Mouse (Mus musculus) MEL (cell line): ENCODE results near the gene Zfp27. TPM values are rescaled to one million over a fixed set of nuclear protein-coding genes. Genes with fewer than 3 reads are reported as not detected.

Experiments used
- DNase-seq: peaks from one replicate; pipeline ENCODE4 v3.0.0; 2011; ENCODE audit warnings: low read depth, low spot score
- H3K27ac ChIP-seq: 2 replicates; pipeline ENCODE4 v1.5.1; 2012; ENCODE audit warnings: low read depth, mild to moderate bottlenecking, control low read depth, low read length, moderate library complexity; ENCODE audit not compliant: control insufficient read depth
- H3K27me3 ChIP-seq, 2 experiments: fragments of 150-350 bp in 1 of 2; sonication (generic) in 1 of 2; 2 replicates each; pipeline ENCODE4 v1.6.1; 2012; ENCODE audit warnings: low read length in 2 of 2, mild to moderate bottlenecking in 2 of 2, improper control_type of control experiment in 1 of 2, moderate library complexity in 1 of 2; ENCODE audit not compliant: insufficient read depth in 2 of 2, control insufficient read depth in 1 of 2
- H3K36me3 ChIP-seq, 2 experiments: 2 replicates each; pipeline ENCODE4 v1.6.1; 2012 to 2014; ENCODE audit warnings: low read length in 2 of 2, improper control_type of control experiment in 1 of 2, inconsistent platforms in 1 of 2, mild to moderate bottlenecking in 1 of 2; ENCODE audit not compliant: insufficient read depth in 2 of 2, control insufficient read depth in 1 of 2
- H3K4me1 ChIP-seq, 2 experiments: fragments of 150-350 bp in 1 of 2; sonication (generic) in 1 of 2; 2 replicates each; pipeline ENCODE4 v1.6.1; 2012; ENCODE audit warnings: low read length in 2 of 2, improper control_type of control experiment in 1 of 2, mild to moderate bottlenecking in 1 of 2; ENCODE audit not compliant: insufficient read depth in 2 of 2, control insufficient read depth in 1 of 2
- H3K4me3 ChIP-seq, 2 experiments: fragments of 150-350 bp in 1 of 2; sonication (generic) in 1 of 2; 2 replicates each; pipeline ENCODE4 v1.5.1; 2012; ENCODE audit warnings: low read depth in 2 of 2, low read length in 2 of 2, mild to moderate bottlenecking in 2 of 2, moderate library complexity in 2 of 2, control low read depth in 1 of 2, improper control_type of control experiment in 1 of 2; ENCODE audit not compliant: control insufficient read depth in 1 of 2, insufficient read depth in 1 of 2
- H3K79me2 ChIP-seq: 2 replicates; pipeline ENCODE4 v1.6.1; 2012; ENCODE audit warnings: mild to moderate bottlenecking, low read length, moderate library complexity; ENCODE audit not compliant: control insufficient read depth, poor library complexity, insufficient read depth
- H3K9ac ChIP-seq: 2 replicates; pipeline ENCODE4 v1.6.1; 2012; ENCODE audit warnings: low read depth, mild to moderate bottlenecking, control low read depth, low read length, moderate library complexity; ENCODE audit not compliant: control insufficient read depth, poor library complexity, severe bottlenecking
- H3K9me3 ChIP-seq: fragments of 150-350 bp; sonication (generic); replicated peaks from 2 replicates; pipeline ENCODE4 v1.6.1; 2012; ENCODE audit warnings: mild to moderate bottlenecking, low read length, improper control_type of control experiment, moderate library complexity; ENCODE audit not compliant: insufficient read depth
- BHLHE40 ChIP-seq: IDR thresholded peaks from 2 replicates; pipeline ENCODE4 v1.6.1; 2012; ENCODE audit warnings: low read depth, mild to moderate bottlenecking, inconsistent platforms, low read length, improper control_type of control experiment, borderline replicate concordance
- CHD1 ChIP-seq: IDR thresholded peaks from 2 replicates; pipeline ENCODE4 v1.6.1; 2012; ENCODE audit warnings: low read depth, mild to moderate bottlenecking, inconsistent platforms, low read length, improper control_type of control experiment
- ETS1 ChIP-seq: IDR thresholded peaks from 2 replicates; pipeline ENCODE4 v1.6.1; 2012; ENCODE audit warnings: low read depth, mild to moderate bottlenecking, inconsistent platforms, low read length, improper control_type of control experiment, moderate library complexity
- GATA1 ChIP-seq: IDR thresholded peaks from 2 replicates; pipeline ENCODE4 v1.6.1; 2011; ENCODE audit warnings: low read depth, low read length, improper control_type of control experiment
- HCFC1 ChIP-seq: IDR thresholded peaks from 2 replicates; pipeline ENCODE4 v1.6.1; 2012; ENCODE audit warnings: low read depth, mild to moderate bottlenecking, inconsistent platforms, low read length, improper control_type of control experiment, moderate library complexity
- JUND ChIP-seq: IDR thresholded peaks from 2 replicates; pipeline ENCODE4 v1.6.1; 2011; ENCODE audit warnings: low read depth, mild to moderate bottlenecking, improper control_type of control experiment, low read length
- MAFK ChIP-seq: IDR thresholded peaks from 2 replicates; pipeline ENCODE4 v1.6.1; 2011; ENCODE audit warnings: low read depth, mild to moderate bottlenecking, low read length, improper control_type of control experiment, borderline replicate concordance
- MEF2A ChIP-seq: IDR thresholded peaks from 2 replicates; pipeline ENCODE4 v1.6.1; 2014; ENCODE audit warnings: low read depth, mild to moderate bottlenecking, inconsistent platforms, low read length, improper control_type of control experiment; ENCODE audit not compliant: poor library complexity, insufficient replicate concordance, severe bottlenecking; ENCODE audit errors: extremely low read depth
- MXI1 ChIP-seq: IDR thresholded peaks from 2 replicates; pipeline ENCODE4 v1.6.1; 2011; ENCODE audit warnings: mild to moderate bottlenecking, low read depth, low read length, improper control_type of control experiment
- MYC ChIP-seq: IDR thresholded peaks from 2 replicates; pipeline ENCODE4 v1.6.1; 2011; ENCODE audit warnings: low read depth, mild to moderate bottlenecking, low read length, improper control_type of control experiment, moderate library complexity
- NELFE ChIP-seq: IDR thresholded peaks from 2 replicates; pipeline ENCODE4 v1.6.1; 2011; ENCODE audit warnings: low read depth, low read length, improper control_type of control experiment
- NRF1 ChIP-seq: IDR thresholded peaks from 2 replicates; pipeline ENCODE4 v1.6.1; 2014; ENCODE audit warnings: low read depth, mild to moderate bottlenecking, inconsistent platforms, low read length, improper control_type of control experiment, moderate library complexity; ENCODE audit not compliant: poor library complexity, insufficient read depth, severe bottlenecking
- POLR2A ChIP-seq, 2 experiments: IDR thresholded peaks; 2 replicates each; pipeline ENCODE4 v1.6.1; 2011 to 2012; ENCODE audit warnings: low read length in 2 of 2, mild to moderate bottlenecking in 2 of 2, control low read depth in 1 of 2, improper control_type of control experiment in 1 of 2, low read depth in 1 of 2, moderate library complexity in 1 of 2; ENCODE audit not compliant: control insufficient read depth in 1 of 2, insufficient read depth in 1 of 2, poor library complexity in 1 of 2
- RAD21 ChIP-seq: IDR thresholded peaks from 2 replicates; pipeline ENCODE4 v1.6.1; 2011; ENCODE audit warnings: mild to moderate bottlenecking, low read depth, low read length, improper control_type of control experiment
- RCOR1 ChIP-seq: IDR thresholded peaks from 2 replicates; pipeline ENCODE4 v1.6.1; 2012; ENCODE audit warnings: low read depth, mild to moderate bottlenecking, inconsistent platforms, low read length, improper control_type of control experiment
- SIN3A ChIP-seq: IDR thresholded peaks from 2 replicates; pipeline ENCODE4 v1.6.1; 2012; ENCODE audit warnings: low read length, improper control_type of control experiment, inconsistent platforms
- SMC3 ChIP-seq: IDR thresholded peaks from 2 replicates; pipeline ENCODE4 v1.6.1; 2011; ENCODE audit warnings: low read depth, low read length, improper control_type of control experiment
- TAL1 ChIP-seq: IDR thresholded peaks from 2 replicates; pipeline ENCODE4 v1.6.1; 2012; ENCODE audit warnings: mild to moderate bottlenecking, inconsistent platforms, low read length, moderate library complexity, mixed read lengths
- TBP ChIP-seq: IDR thresholded peaks from 2 replicates; pipeline ENCODE4 v1.8.0; 2011; ENCODE audit warnings: low read depth, low read length, improper control_type of control experiment
- TCF12 ChIP-seq: IDR thresholded peaks from 2 replicates; pipeline ENCODE4 v1.6.1; 2014; ENCODE audit warnings: low read depth, mild to moderate bottlenecking, inconsistent platforms, low read length, improper control_type of control experiment, moderate library complexity
- UBTF ChIP-seq: IDR thresholded peaks from 2 replicates; pipeline ENCODE4 v1.6.1; 2012; ENCODE audit warnings: low read depth, mild to moderate bottlenecking, inconsistent platforms, low read length, improper control_type of control experiment, moderate library complexity, borderline replicate concordance; ENCODE audit not compliant: insufficient read depth
- USF1 ChIP-seq: IDR thresholded peaks from 2 replicates; pipeline ENCODE4 v1.6.1; 2014; ENCODE audit warnings: low read depth, mild to moderate bottlenecking, inconsistent platforms, low read length, improper control_type of control experiment, moderate library complexity
- USF2 ChIP-seq, 2 experiments: IDR thresholded peaks; 2 replicates each; pipeline ENCODE4 v1.6.1; 2011 to 2012; ENCODE audit warnings: improper control_type of control experiment in 2 of 2, low read length in 2 of 2, borderline replicate concordance in 1 of 2, inconsistent platforms in 1 of 2, low read depth in 1 of 2, mild to moderate bottlenecking in 1 of 2; ENCODE audit not compliant: insufficient read depth in 1 of 2
- ZC3H11A ChIP-seq: IDR thresholded peaks from 2 replicates; pipeline ENCODE4 v1.6.1; 2012; ENCODE audit warnings: low read depth, mild to moderate bottlenecking, inconsistent platforms, low read length, improper control_type of control experiment
- ZKSCAN1 ChIP-seq: IDR thresholded peaks from 2 replicates; pipeline ENCODE4 v1.6.1; 2012; ENCODE audit warnings: low read depth, mild to moderate bottlenecking, inconsistent platforms, low read length, improper control_type of control experiment, moderate library complexity
- ZMIZ1 ChIP-seq: IDR thresholded peaks from 2 replicates; pipeline ENCODE4 v1.6.1; 2012; ENCODE audit warnings: low read depth, mild to moderate bottlenecking, inconsistent platforms, low read length, improper control_type of control experiment, moderate library complexity
- ZNF384 ChIP-seq: IDR thresholded peaks from 2 replicates; pipeline ENCODE4 v1.6.1; 2012; ENCODE audit warnings: low read depth, mild to moderate bottlenecking, inconsistent platforms, low read length, improper control_type of control experiment
- polyA plus RNA-seq, 2 experiments: library from polyadenylated mRNA; stranded (reverse) in 1 of 2; unstranded in 1 of 2; fragments of >175 nt in 1 of 2; fragments of >200 nt in 1 of 2; gene quantifications; 2 replicates each; pipeline versions ENCODE4 v1.2.1 to v1.2.4; 2012; ENCODE audit warnings: low replicate concordance in 2 of 2, low read depth in 1 of 2; ENCODE audit not compliant: insufficient read length in 2 of 2, insufficient read depth in 1 of 2, missing spikeins in 1 of 2
- total RNA-seq: library from RNA; depleted of rRNA; stranded (reverse); fragments of 300-350 nt; gene quantifications from 2 replicates; pipeline ENCODE4 v1.2.3, GENCODE M21; 2012

Zfp27 gene
- total and polyA plus RNA-seq, 3 experiments: 4.9 to 5.0 TPM; not detected in 1

- no peaks in the 10 kb centered on the region for H3K27me3 ChIP-seq
- H3K79me2 ChIP-seq: no peaks in the 10 kb centered on the region
- DNase-seq: no peak
- H3K27ac ChIP-seq: no peak overlapping the region
- no peak overlapping the region for H3K4me3 ChIP-seq
- no peaks in the 10 kb centered on the region for H3K4me1 ChIP-seq
- no peak overlapping the region for H3K9ac ChIP-seq
- H3K36me3 ChIP-seq: no peaks in the 10 kb centered on the region
- H3K9me3 ChIP-seq: no peaks in the 10 kb centered on the region
- no peak for TF ChIP-seq BHLHE40
- no peak for TF ChIP-seq CHD1
- no peak for TF ChIP-seq SIN3A
- TF ChIP-seq TCF12: no peak
- TF ChIP-seq RAD21: no peak
- TF ChIP-seq USF1: no peak
- TF ChIP-seq MEF2A: no peak
- no peak for TF ChIP-seq MYC
- no peak for TF ChIP-seq MAFK
- TF ChIP-seq NELFE: no peak
- no peak for TF ChIP-seq JUND
- TF ChIP-seq TAL1: no peak
- no peak for TF ChIP-seq ZC3H11A
- no peak for TF ChIP-seq POLR2A (IDR thresholded peaks at IDR 0.05; ENCODE audit: control insufficient read depth in 1 of 2, insufficient read depth in 1 of 2, low read depth in 1 of 2, low read length in 2 of 2, poor library complexity in 1 of 2)
- no peak for TF ChIP-seq MXI1
These were observed 37.3 kb upstream of the Zfp27 start for GRCm38 (mm10) chr7:29943720-29944119.

- H3K4me3 ChIP-seq: no peak overlapping the region
- H3K9me3 ChIP-seq: no peaks in the 10 kb centered on the region
- H3K27ac ChIP-seq: no peak overlapping the region
- H3K9ac ChIP-seq: no peak overlapping the region
- DNase-seq: no peak
- no peaks in the 10 kb centered on the region for H3K27me3 ChIP-seq
- H3K36me3 ChIP-seq: no peaks in the 10 kb centered on the region
- TF ChIP-seq SMC3: no peak
- TF ChIP-seq JUND: no peak
- TF ChIP-seq USF2 (IDR thresholded peaks at IDR 0.05; ENCODE audit: borderline replicate concordance in 1 of 2, insufficient read depth in 1 of 2, low read depth in 1 of 2, low read length in 2 of 2): no peak
- TF ChIP-seq MAFK: no peak
- TF ChIP-seq NRF1: no peak
- TF ChIP-seq MXI1: no peak
- no peak for TF ChIP-seq HCFC1
- TF ChIP-seq ZMIZ1: no peak
- TF ChIP-seq RCOR1: no peak
- no peak for TF ChIP-seq TBP
- no peak for TF ChIP-seq UBTF
- no peak for TF ChIP-seq ZC3H11A
- TF ChIP-seq ETS1: no peak
- no peak for TF ChIP-seq ZNF384
- no peak for TF ChIP-seq CHD1
- TF ChIP-seq GATA1: no peak
- TF ChIP-seq ZKSCAN1: no peak
- no peak for TF ChIP-seq BHLHE40
- no peak for TF ChIP-seq POLR2A (IDR thresholded peaks at IDR 0.05; ENCODE audit: control insufficient read depth in 1 of 2, insufficient read depth in 1 of 2, low read depth in 1 of 2, low read length in 2 of 2, poor library complexity in 1 of 2)
- TF ChIP-seq, all 39 proteins: peak for 0
- no peaks in the 10 kb centered on the region for H3K79me2 ChIP-seq
- no peaks in the 10 kb centered on the region for H3K4me1 ChIP-seq
These were observed 36.4 kb upstream of the Zfp27 start for GRCm38 (mm10) chr7:29942740-29943139.
